Mouse (Mus musculus) forebrain, embryonic 15.5 days (tissue): ENCODE results near the gene Gadl1. TPM values are rescaled to one million over a fixed set of nuclear protein-coding genes. Genes with fewer than 3 reads are reported as not detected.

Experiments
- ATAC-seq: fragments of 200-750 bp; cut with Nextera tagmentation; replicated peaks from 2 replicates; pipeline ENCODE4 v1.8.0; 2017; ENCODE audit warnings: mild to moderate bottlenecking, moderate TSS enrichment, moderate library complexity
- H3K27ac ChIP-seq: fragments of 300-500 bp; sonication (generic); replicated peaks from 2 replicates; pipeline ENCODE4 v1.5.1; 2015; ENCODE audit warnings: mild to moderate bottlenecking, inconsistent platforms
- H3K27me3 ChIP-seq: fragments of 300-500 bp; sonication (generic); 2 replicates; pipeline ENCODE4 v1.6.1; 2015; ENCODE audit warnings: inconsistent platforms
- H3K36me3 ChIP-seq: fragments of 300-500 bp; sonication (generic); 2 replicates; pipeline ENCODE4 v1.6.1; 2015; ENCODE audit warnings: mild to moderate bottlenecking, inconsistent platforms
- H3K4me1 ChIP-seq: fragments of 300-500 bp; sonication (generic); 2 replicates; pipeline ENCODE4 v1.6.1; 2015; ENCODE audit warnings: inconsistent platforms
- H3K4me2 ChIP-seq: fragments of 300-500 bp; sonication (generic); replicated peaks from 2 replicates; pipeline ENCODE4 v1.6.1; 2015; ENCODE audit warnings: mild to moderate bottlenecking, inconsistent platforms
- H3K4me3 ChIP-seq: fragments of 300-500 bp; sonication (generic); 2 replicates; pipeline ENCODE4 v1.5.1; 2015; ENCODE audit warnings: mild to moderate bottlenecking, inconsistent platforms
- H3K9ac ChIP-seq: fragments of 300-500 bp; sonication (generic); replicated peaks from 2 replicates; pipeline ENCODE4 v1.6.1; 2015; ENCODE audit warnings: mild to moderate bottlenecking, inconsistent platforms
- H3K9me3 ChIP-seq: fragments of 300-500 bp; sonication (generic); 2 replicates; pipeline ENCODE4 v1.6.1; 2016; ENCODE audit warnings: inconsistent platforms
- WGBS: fragments of 180-500 bp; shearing (Covaris S2); methylation state at CpG from one replicate; pipeline ENCODE4 v1.1.7; 2015; ENCODE audit warnings: mixed read lengths; 5-methylcytosine and 5-hydroxymethylcytosine counted together
- polyA plus RNA-seq: library from polyadenylated mRNA; unstranded; fragments of >200 nt; fragmentation: Nextera tagmentation; extraction: Ambion mirVana; gene quantifications from 2 replicates; pipeline ENCODE4 v1.2.1, GENCODE M21; 2015

Gene Gadl1
- polyA plus RNA-seq, 1 experiment from 2014 or later, result 0.25 TPM

GRCm38 (mm10) chr9:115908325-115908724 is 930 bp upstream of the Gadl1 start:
- Histone ChIP-seq H3K27me3 (no peaks in the 10 kb centered on the region), H3K9ac (no peak overlapping the region), H3K27ac (no peak overlapping the region), H3K4me3 (no peak overlapping the region), H3K4me2 (no peak overlapping the region), H3K4me1 (0 out of 2 replicates have a peak, but pooled peaks cover 2% of the 10 kb centered on the region), H3K36me3 (no peaks in the 10 kb centered on the region), H3K9me3 (no peaks in the 10 kb centered on the region)
- ATAC-seq, result no peak
- 10% methylated on average over 15 of the region's 15 CpGs for WGBS

- 77% methylated on average over 7 of the region's 7 CpGs for WGBS
Measured at GRCm38 (mm10) chr9:115914006-115914405, 4.8 kb downstream of the Gadl1 start.

GRCm38 (mm10) chr9:115915586-115916270 is 6.5 kb downstream of the Gadl1 start:
- no peak overlapping the region for H3K27ac ChIP-seq
- no peak for ATAC-seq

More at GRCm38 (mm10) chr9:115914006-115914405, 4.8 kb downstream of the Gadl1 start:
- no peak overlapping the region for H3K9ac ChIP-seq
- H3K36me3 ChIP-seq, result no peaks in the 10 kb centered on the region
- no peak overlapping the region for H3K4me3 ChIP-seq
- H3K4me2 ChIP-seq, result no peak overlapping the region
- no peak overlapping the region for H3K27ac ChIP-seq
- H3K27me3 ChIP-seq, result no peaks in the 10 kb centered on the region
- peaks cover 11% of the 10 kb centered on the region for H3K4me1 ChIP-seq
- ATAC-seq, result no peak
- no peaks in the 10 kb centered on the region for H3K9me3 ChIP-seq

DNA sequence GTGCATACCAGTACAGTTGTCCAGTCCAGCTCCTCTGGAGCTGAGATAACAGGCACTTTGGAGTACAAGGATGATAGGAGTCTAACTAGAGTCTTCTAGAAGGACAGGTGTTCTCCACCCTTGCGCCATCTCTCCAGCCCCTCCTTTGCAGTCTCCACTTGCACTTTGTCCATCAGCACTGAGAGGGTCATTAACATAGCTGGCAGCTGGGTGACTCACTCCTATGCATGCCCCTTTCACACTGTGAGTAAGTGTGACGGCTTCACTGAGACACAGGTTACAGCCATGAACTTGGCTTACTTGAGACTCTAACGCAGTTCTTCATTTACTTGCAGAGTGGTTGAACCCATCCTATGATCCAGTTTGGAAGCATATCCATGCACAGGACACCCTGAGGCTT is 10.5 kb downstream of the Gadl1 start:
- Histone ChIP-seq H3K9me3 (no peaks in the 10 kb centered on the region), H3K9ac (no peak overlapping the region), H3K27ac (no peak overlapping the region), H3K36me3 (no peaks in the 10 kb centered on the region), H3K4me1 (peaks cover 11% of the 10 kb centered on the region), H3K4me2 (no peak overlapping the region), H3K4me3 (no peak overlapping the region), H3K27me3 (no peaks in the 10 kb centered on the region)
- no peak for ATAC-seq
- WGBS, result 89% methylated on average over 3 of the region's 3 CpGs

More at GRCm38 (mm10) chr9:115915586-115916270, 6.5 kb downstream of the Gadl1 start:
- no peaks in the 10 kb centered on the region for H3K27me3 ChIP-seq
- 44% methylated on average over 14 of the region's 14 CpGs for WGBS
- H3K9me3 ChIP-seq, result no peaks in the 10 kb centered on the region
- H3K36me3 ChIP-seq, result no peaks in the 10 kb centered on the region
- no peak overlapping the region for H3K4me3 ChIP-seq
- H3K9ac ChIP-seq, result no peak overlapping the region
- no peak overlapping the region for H3K4me2 ChIP-seq
- H3K4me1 ChIP-seq, result peaks cover 11% of the 10 kb centered on the region

- ATAC-seq, result no peak
- no peak overlapping the region for H3K27ac ChIP-seq
- no peaks in the 10 kb centered on the region for H3K4me1 ChIP-seq
- H3K27me3 ChIP-seq, result no peaks in the 10 kb centered on the region
- WGBS, result 80% methylated on average over 10 of the region's 10 CpGs
- H3K4me3 ChIP-seq, result no peak overlapping the region
- no peaks in the 10 kb centered on the region for H3K36me3 ChIP-seq
- no peaks in the 10 kb centered on the region for H3K9me3 ChIP-seq
- H3K9ac ChIP-seq, result no peak overlapping the region
- H3K4me2 ChIP-seq, result no peak overlapping the region
Measured at GRCm38 (mm10) chr9:115922662-115923061, 13.4 kb downstream of the Gadl1 start.

GRCm38 (mm10) chr9:115924094-115924493 is 14.8 kb downstream of the Gadl1 start:
- H3K4me2 ChIP-seq, result no peak overlapping the region
- 97% methylated on average over 1 of the region's 1 CpGs for WGBS
- no peaks in the 10 kb centered on the region for H3K4me1 ChIP-seq
- no peak overlapping the region for H3K9ac ChIP-seq
- H3K27ac ChIP-seq, result no peak overlapping the region
- no peak for ATAC-seq
- H3K27me3 ChIP-seq, result no peaks in the 10 kb centered on the region
- H3K9me3 ChIP-seq, result no peaks in the 10 kb centered on the region
- no peak overlapping the region for H3K4me3 ChIP-seq
- H3K36me3 ChIP-seq, result no peaks in the 10 kb centered on the region

GRCm38 (mm10) chr9:115931803-115932202 is 22.5 kb downstream of the Gadl1 start:
- Histone ChIP-seq H3K27ac (no peak overlapping the region), H3K4me2 (no peak overlapping the region), H3K36me3 (no peaks in the 10 kb centered on the region), H3K4me1 (peaks cover 4% of the 10 kb centered on the region), H3K9ac (no peak overlapping the region), H3K27me3 (no peaks in the 10 kb centered on the region), H3K9me3 (no peaks in the 10 kb centered on the region), H3K4me3 (no peak overlapping the region)
- no peak for ATAC-seq
- WGBS, result 82% methylated on average over 2 of the region's 2 CpGs

GRCm38 (mm10) chr9:115932741-115933140 is 23.5 kb downstream of the Gadl1 start:
- H3K4me2 ChIP-seq, result no peak overlapping the region
- no peak overlapping the region for H3K9ac ChIP-seq
- H3K4me3 ChIP-seq, result no peak overlapping the region
- no peak for ATAC-seq
- no peak overlapping the region for H3K27ac ChIP-seq
- H3K4me1 ChIP-seq, result peaks cover 4% of the 10 kb centered on the region
- H3K36me3 ChIP-seq, result no peaks in the 10 kb centered on the region
- no peaks in the 10 kb centered on the region for H3K9me3 ChIP-seq
- 92% methylated on average over 4 of the region's 4 CpGs for WGBS
- no peaks in the 10 kb centered on the region for H3K27me3 ChIP-seq

DNA sequence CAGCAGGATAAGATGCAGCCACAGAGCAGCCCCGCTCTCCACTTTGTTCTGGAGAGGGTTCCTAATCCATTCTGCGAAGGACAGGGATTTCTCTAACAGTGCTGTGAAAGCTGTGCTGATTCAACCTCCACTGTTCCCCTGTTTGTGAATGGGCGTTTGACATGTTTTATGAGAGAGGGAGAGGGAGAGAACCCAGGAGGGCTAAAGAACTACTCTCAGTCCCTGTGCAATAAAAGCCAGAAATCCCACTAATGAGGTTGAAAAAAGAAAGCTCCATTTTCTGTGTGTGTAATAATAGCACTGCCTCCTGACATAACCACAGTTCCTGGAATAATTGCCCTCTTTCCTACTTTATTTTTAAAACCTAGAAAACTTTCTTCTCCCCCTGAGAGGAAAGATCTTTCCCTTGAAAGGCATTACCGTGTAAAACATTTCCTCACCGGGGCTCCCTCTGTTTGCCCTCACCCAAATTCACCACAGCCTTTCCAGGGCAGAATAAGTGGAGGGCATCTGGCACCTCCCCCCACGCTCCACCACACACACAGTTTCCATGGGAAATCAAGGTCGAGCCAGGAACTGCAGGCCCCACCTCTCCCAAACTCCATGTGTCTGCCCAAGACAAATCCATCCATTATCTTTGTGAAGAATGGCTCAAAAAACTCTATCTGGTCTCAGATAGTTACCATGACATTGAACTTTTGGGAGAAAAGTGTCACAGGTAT is 24.1 kb downstream of the Gadl1 start:
- WGBS, result 19% methylated on average over 7 of the region's 7 CpGs
- Histone ChIP-seq H3K9me3 (no peaks in the 10 kb centered on the region), H3K9ac (no peak overlapping the region), H3K36me3 (no peaks in the 10 kb centered on the region), H3K4me1 (peaks cover 4% of the 10 kb centered on the region), H3K4me2 (no peak overlapping the region), H3K27me3 (no peaks in the 10 kb centered on the region), H3K4me3 (no peak overlapping the region), H3K27ac (no peak overlapping the region)
- no peak for ATAC-seq

- WGBS, result 92% methylated on average over 11 of the region's 11 CpGs
Measured at GRCm38 (mm10) chr9:115934288-115934687, 25.0 kb downstream of the Gadl1 start.

GRCm38 (mm10) chr9:115936350-115936749 is 27.1 kb downstream of the Gadl1 start:
- WGBS, result 74% methylated on average over 2 of the region's 2 CpGs
- H3K27ac ChIP-seq, result no peak overlapping the region

More at GRCm38 (mm10) chr9:115934288-115934687, 25.0 kb downstream of the Gadl1 start:
- Histone ChIP-seq H3K36me3 (no peaks in the 10 kb centered on the region), H3K4me2 (no peak overlapping the region), H3K4me3 (no peak overlapping the region), H3K9me3 (no peaks in the 10 kb centered on the region), H3K27me3 (no peaks in the 10 kb centered on the region), H3K27ac (no peak overlapping the region), H3K9ac (no peak overlapping the region), H3K4me1 (peaks cover 4% of the 10 kb centered on the region)
- no peak for ATAC-seq

GRCm38 (mm10) chr9:115937915-115938314 is 28.7 kb downstream of the Gadl1 start:
- Histone ChIP-seq H3K27me3 (no peaks in the 10 kb centered on the region), H3K4me3 (no peak overlapping the region), H3K36me3 (no peaks in the 10 kb centered on the region), H3K27ac (no peak overlapping the region), H3K9ac (no peak overlapping the region), H3K4me2 (no peak overlapping the region), H3K4me1 (peaks cover 20% of the 10 kb centered on the region), H3K9me3 (no peaks in the 10 kb centered on the region)
- WGBS, result 96% methylated on average over 5 of the region's 5 CpGs
- no peak for ATAC-seq

More at GRCm38 (mm10) chr9:115936350-115936749, 27.1 kb downstream of the Gadl1 start:
- Histone ChIP-seq H3K9ac (no peak overlapping the region), H3K9me3 (no peaks in the 10 kb centered on the region), H3K4me3 (no peak overlapping the region), H3K4me1 (peaks cover 10% of the 10 kb centered on the region), H3K36me3 (no peaks in the 10 kb centered on the region), H3K27me3 (no peaks in the 10 kb centered on the region), H3K4me2 (no peak overlapping the region)
- ATAC-seq, result no peak
